Mouse (Mus musculus): ENCODE measurements around the gene Nup93.

Nup93 gene

GRCm38 (mm10) chr8:94320036-94320435 is 105.7 kb downstream of the Nup93 start:
- no peak for DNase-seq (ENCODE audit: low read depth, low spot score)

- no peak for DNase-seq (ENCODE audit: low read depth, low spot score)
Observed at GRCm38 (mm10) chr8:94322083-94322482, 107.7 kb downstream of the Nup93 start.

- DNase-seq (ENCODE audit: low read depth, low spot score), result no peak
Observed at GRCm38 (mm10) chr8:94323041-94323440, 108.7 kb downstream of the Nup93 start.

GRCm38 (mm10) chr8:94324071-94324470 is 109.7 kb downstream of the Nup93 start:
- peak; percentile 30 for DNase-seq (ENCODE audit: low read depth, low spot score)

- DNase-seq (ENCODE audit: low read depth, low spot score), result no peak
Observed at GRCm38 (mm10) chr8:94326016-94326415, 111.7 kb downstream of the Nup93 start.

GRCm38 (mm10) chr8:94328932-94329728 is 114.8 kb downstream of the Nup93 start, which contains the start of gene Slc12a3:
Gene Slc12a3, plus strand, starts transcription at chr8:94329201.
- no peak for DNase-seq (ENCODE audit: low read depth, low spot score)

GRCm38 (mm10) chr8:94330733-94331132 is 116.4 kb downstream of the Nup93 start:
- DNase-seq (ENCODE audit: low read depth, low spot score), result peak; percentile 84

- DNase-seq (ENCODE audit: low read depth, low spot score), result peak; percentile 36
Observed at GRCm38 (mm10) chr8:94333345-94333744, 119.0 kb downstream of the Nup93 start.

- DNase-seq (ENCODE audit: low read depth, low spot score), result no peak
Observed at GRCm38 (mm10) chr8:94337559-94337958, 123.2 kb downstream of the Nup93 start.

- no peak for DNase-seq (ENCODE audit: low read depth, low spot score)
Observed at GRCm38 (mm10) chr8:94340796-94341195, 126.4 kb downstream of the Nup93 start.

- DNase-seq (ENCODE audit: low read depth, low spot score), result no peak
Observed at GRCm38 (mm10) chr8:94342691-94343090, 128.3 kb downstream of the Nup93 start.

- peak; percentile 71 for DNase-seq (ENCODE audit: low read depth, low spot score)
Observed at GRCm38 (mm10) chr8:94343290-94343689, 128.9 kb downstream of the Nup93 start.

GRCm38 (mm10) chr8:94343778-94344320 is 129.5 kb downstream of the Nup93 start:
- DNase-seq (ENCODE audit: low read depth, low spot score), result no peak

GRCm38 (mm10) chr8:94345657-94346056 is 131.3 kb downstream of the Nup93 start:
- no peak for DNase-seq (ENCODE audit: low read depth, low spot score)

- no peak for DNase-seq (ENCODE audit: low read depth, low spot score)
Observed at GRCm38 (mm10) chr8:94346264-94346663, 131.9 kb downstream of the Nup93 start.

- no peak for DNase-seq (ENCODE audit: low read depth, low spot score)
Observed at GRCm38 (mm10) chr8:94348425-94348824, 134.1 kb downstream of the Nup93 start.

- DNase-seq (ENCODE audit: low read depth, low spot score), result no peak
Observed at GRCm38 (mm10) chr8:94354069-94354531, 139.7 kb downstream of the Nup93 start.

- no peak for DNase-seq (ENCODE audit: low read depth, low spot score)
Observed at GRCm38 (mm10) chr8:94354571-94354970, 140.2 kb downstream of the Nup93 start.

GRCm38 (mm10) chr8:94357220-94357619 is 142.9 kb downstream of the Nup93 start:
- no peak for DNase-seq (ENCODE audit: low read depth, low spot score)

GRCm38 (mm10) chr8:94358541-94358940 is 144.2 kb downstream of the Nup93 start:
- no peak for DNase-seq (ENCODE audit: low read depth, low spot score)

- DNase-seq (ENCODE audit: low read depth, low spot score), result no peak
Observed at GRCm38 (mm10) chr8:94361774-94362431, 147.5 kb downstream of the Nup93 start.

- no peak for DNase-seq (ENCODE audit: low read depth, low spot score)
Observed at GRCm38 (mm10) chr8:94362607-94363239, 148.4 kb downstream of the Nup93 start.
